Mouse (Mus musculus): ENCODE results near the gene Slit1.

Gene Slit1

GRCm38 (mm10) chr19:41685453-41686086, 57.9 kb downstream of the Slit1 start:
- DNase-seq = no peak

- no peak for DNase-seq
Measured at GRCm38 (mm10) chr19:41684874-41685273, 58.6 kb downstream of the Slit1 start.

- DNase-seq = no peak
Measured at GRCm38 (mm10) chr19:41683951-41684350, 59.5 kb downstream of the Slit1 start.

- no peak for DNase-seq
Measured at GRCm38 (mm10) chr19:41680267-41680666, 63.2 kb downstream of the Slit1 start.

- no peak for DNase-seq
Measured at GRCm38 (mm10) chr19:41679028-41679427, 64.4 kb downstream of the Slit1 start.

GRCm38 (mm10) chr19:41677575-41677974, 65.9 kb downstream of the Slit1 start:
- DNase-seq = no peak

GRCm38 (mm10) chr19:41675583-41675982, 67.9 kb downstream of the Slit1 start:
- DNase-seq = no peak

GRCm38 (mm10) chr19:41674366-41674765, 69.1 kb downstream of the Slit1 start:
- no peak for DNase-seq

GRCm38 (mm10) chr19:41672836-41673235, 70.6 kb downstream of the Slit1 start:
- DNase-seq = no peak

GRCm38 (mm10) chr19:41670931-41671330, 72.5 kb downstream of the Slit1 start:
- no peak for DNase-seq

- no peak for DNase-seq
Measured at GRCm38 (mm10) chr19:41670473-41670872, 73.0 kb downstream of the Slit1 start.

GRCm38 (mm10) chr19:41669747-41670342, 73.6 kb downstream of the Slit1 start:
- no peak for DNase-seq

- DNase-seq = no peak
Measured at GRCm38 (mm10) chr19:41667591-41667990, 75.9 kb downstream of the Slit1 start.

- DNase-seq = no peak
Measured at GRCm38 (mm10) chr19:41665941-41666340, 77.5 kb downstream of the Slit1 start.

- no peak for DNase-seq
Measured at GRCm38 (mm10) chr19:41663506-41664242, 79.8 kb downstream of the Slit1 start.

GRCm38 (mm10) chr19:41661466-41661865, 82.0 kb downstream of the Slit1 start:
- no peak for DNase-seq

GRCm38 (mm10) chr19:41660999-41661374, 82.5 kb downstream of the Slit1 start:
- DNase-seq = no peak

- no peak for DNase-seq
Measured at GRCm38 (mm10) chr19:41660294-41660998, 83.0 kb downstream of the Slit1 start.

GRCm38 (mm10) chr19:41657446-41657845, 86.0 kb downstream of the Slit1 start:
- no peak for DNase-seq

- no peak for DNase-seq
Measured at GRCm38 (mm10) chr19:41656671-41657070, 86.8 kb downstream of the Slit1 start.

GRCm38 (mm10) chr19:41655970-41656369, 87.5 kb downstream of the Slit1 start:
- DNase-seq = peak; percentile 27

- no peak for DNase-seq
Measured at GRCm38 (mm10) chr19:41655089-41655783, 88.2 kb downstream of the Slit1 start.

GRCm38 (mm10) chr19:41651967-41652366, 91.5 kb downstream of the Slit1 start:
- DNase-seq = no peak

Data from cerebellum, adult 11 months (tissue).